Mouse (Mus musculus): ENCODE results near the gene Samd4. TPM values are rescaled to one million over a fixed set of nuclear protein-coding genes. Genes with fewer than 3 reads are reported as not detected.
A peak's percentile ranks its signal among the peaks of the same experiment; 100 is the strongest.

Gene Samd4
- total RNA-seq, 2 experiments from 2014 or later, result 57.1 to 57.9 TPM

- intact Hi-C loops (cut with DNase I), result no loop called here
- DNase-seq (ENCODE audit: low spot score), result no peak
Measured at GRCm38 (mm10) chr14:46982106-46982505, 99.5 kb downstream of the Samd4 start.

DNA sequence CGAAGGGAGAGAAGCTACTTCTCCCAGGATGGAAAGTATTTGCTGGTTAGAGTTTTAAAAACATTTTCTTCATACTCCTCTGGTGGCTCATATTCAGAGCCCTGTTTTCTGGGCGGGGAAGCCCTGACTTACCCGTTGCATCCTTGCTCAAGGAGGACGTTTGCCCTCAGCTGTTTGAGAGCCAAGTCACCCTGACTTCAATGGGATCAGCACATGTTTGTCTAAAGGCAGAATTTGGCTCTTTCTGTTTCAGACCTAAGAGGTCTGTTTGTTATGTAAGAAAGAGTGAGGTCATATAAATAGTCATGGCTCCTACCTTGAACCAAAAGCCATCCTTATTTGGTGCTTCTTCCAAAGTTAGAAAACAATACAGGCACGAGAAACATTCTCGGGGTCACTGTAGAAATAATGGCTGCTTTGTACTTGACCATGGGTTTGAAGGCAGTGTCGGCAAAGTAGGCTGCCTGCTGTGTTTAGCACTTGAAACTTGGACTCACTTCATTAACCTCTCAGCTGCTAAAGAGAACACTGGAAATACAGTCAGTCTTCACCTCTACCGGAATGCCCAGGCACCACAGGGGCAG lies 102.0 kb downstream of the Samd4 start:
- no peak for DNase-seq (ENCODE audit: low spot score)
- intact Hi-C loops (cut with DNase I), result no loop called here

DNA sequence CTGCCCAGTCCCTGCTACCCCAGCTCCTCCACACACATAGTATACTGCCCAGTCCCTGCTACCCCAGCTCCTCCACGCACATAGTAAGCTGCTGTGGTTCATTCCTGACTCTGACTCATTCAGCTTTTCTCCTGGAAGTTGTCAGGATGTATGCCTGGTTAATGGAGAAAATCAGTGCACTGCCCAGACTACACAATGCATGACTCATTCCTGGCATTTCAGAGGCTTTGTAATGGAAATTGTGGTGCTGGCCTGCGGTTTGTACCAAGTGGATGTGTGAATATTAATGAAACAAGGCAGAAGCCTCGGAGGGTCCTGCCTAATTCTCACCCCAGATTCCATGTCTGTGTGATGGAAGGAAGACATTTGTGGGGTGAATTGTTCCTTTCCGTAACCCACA lies 107.0 kb downstream of the Samd4 start:
- intact Hi-C loops (cut with DNase I), result no loop called here
- no peak for DNase-seq (ENCODE audit: low spot score)

DNA sequence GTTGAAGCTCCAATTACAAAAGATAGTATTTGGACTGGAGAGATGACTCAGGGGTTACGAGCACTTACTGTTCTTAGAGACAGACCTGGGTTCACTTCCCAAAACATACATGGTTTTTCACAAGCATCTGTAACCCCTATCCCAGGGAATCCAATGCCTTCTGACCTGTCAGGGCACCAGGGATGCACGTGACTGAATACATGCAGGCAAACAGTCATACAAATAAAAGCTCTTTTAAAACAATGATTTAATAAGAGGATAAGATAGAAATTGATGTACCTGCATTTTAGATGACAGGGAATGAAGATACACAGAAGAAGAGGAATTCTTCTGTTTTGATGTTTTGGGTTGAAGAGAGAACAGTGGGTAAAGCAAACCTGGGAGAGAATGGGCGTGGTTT lies 107.8 kb downstream of the Samd4 start:
- intact Hi-C loops (cut with DNase I), result no loop called here
- no peak for DNase-seq (ENCODE audit: low spot score)

DNA sequence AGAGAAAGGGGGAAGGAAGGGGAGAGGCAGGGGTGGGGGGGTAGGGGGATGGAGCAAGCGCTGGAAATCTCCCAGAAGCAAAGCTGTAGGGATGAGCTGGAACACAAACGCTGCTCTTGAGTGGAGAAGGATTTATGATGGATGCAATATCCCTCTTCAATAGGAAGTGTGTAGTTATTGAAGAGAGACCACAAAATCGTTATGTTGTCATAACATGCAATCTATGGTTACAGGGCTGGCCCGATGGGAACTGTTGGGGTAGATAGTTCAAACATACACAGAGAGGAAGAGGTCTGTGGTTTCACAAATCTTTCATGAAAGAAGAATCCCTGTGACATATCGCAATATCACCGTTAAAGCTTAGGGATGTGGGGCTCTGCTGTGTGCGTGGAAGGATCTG lies 112.0 kb downstream of the Samd4 start:
- no peak for DNase-seq (ENCODE audit: low spot score)
- intact Hi-C loops (cut with DNase I), result loop anchor here (5.0 kb wide), 1 partner anchor 42 kb away; no protein-coding TSS in a partner anchor

GRCm38 (mm10) chr14:46999321-47000025 lies 116.8 kb downstream of the Samd4 start:
- DNase-seq (ENCODE audit: low spot score), result peak; percentile 19
- intact Hi-C loops (cut with DNase I), result loop anchor here (2.0 to 5.0 kb wide), 4 partner anchors 47 to 188 kb away; partner anchors contain the start of genes Cgrrf1, Gch1 and Samd4

DNA sequence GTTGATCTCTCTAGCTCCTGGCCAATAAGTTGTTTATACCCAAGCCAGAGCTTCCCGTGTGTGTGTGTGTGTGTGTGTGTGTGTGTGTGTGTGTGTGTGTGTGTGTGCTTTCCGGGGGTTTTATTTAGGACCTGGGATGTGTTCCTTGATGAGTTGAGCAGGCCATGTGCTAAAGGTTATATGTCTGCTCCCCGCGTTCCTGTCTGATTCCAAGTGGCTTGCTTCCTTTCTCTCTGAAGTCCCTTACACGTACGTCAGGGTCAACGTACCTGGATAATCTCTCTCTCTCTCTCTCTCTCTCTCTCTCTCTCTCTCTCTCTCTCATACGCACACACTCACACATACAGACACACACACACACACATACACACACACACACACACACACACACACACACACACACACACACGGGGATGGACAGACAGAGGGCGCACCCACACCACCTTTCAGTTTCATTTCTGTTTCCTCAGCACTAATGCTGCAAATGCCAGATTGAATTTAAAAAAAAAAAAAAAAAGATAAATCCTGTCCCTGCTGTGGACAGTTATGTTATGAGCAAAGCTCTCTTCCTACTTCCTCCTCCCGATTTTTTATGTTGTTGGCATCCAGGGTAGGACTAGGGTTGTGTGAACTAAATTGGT lies 117.6 kb downstream of the Samd4 start:
- DNase-seq (ENCODE audit: low spot score), result no peak
- intact Hi-C loops (cut with DNase I), result loop anchor here (2.0 to 5.0 kb wide), 3 partner anchors 117 to 187 kb away; partner anchors contain the start of genes Cgrrf1, Gch1 and Samd4

DNA sequence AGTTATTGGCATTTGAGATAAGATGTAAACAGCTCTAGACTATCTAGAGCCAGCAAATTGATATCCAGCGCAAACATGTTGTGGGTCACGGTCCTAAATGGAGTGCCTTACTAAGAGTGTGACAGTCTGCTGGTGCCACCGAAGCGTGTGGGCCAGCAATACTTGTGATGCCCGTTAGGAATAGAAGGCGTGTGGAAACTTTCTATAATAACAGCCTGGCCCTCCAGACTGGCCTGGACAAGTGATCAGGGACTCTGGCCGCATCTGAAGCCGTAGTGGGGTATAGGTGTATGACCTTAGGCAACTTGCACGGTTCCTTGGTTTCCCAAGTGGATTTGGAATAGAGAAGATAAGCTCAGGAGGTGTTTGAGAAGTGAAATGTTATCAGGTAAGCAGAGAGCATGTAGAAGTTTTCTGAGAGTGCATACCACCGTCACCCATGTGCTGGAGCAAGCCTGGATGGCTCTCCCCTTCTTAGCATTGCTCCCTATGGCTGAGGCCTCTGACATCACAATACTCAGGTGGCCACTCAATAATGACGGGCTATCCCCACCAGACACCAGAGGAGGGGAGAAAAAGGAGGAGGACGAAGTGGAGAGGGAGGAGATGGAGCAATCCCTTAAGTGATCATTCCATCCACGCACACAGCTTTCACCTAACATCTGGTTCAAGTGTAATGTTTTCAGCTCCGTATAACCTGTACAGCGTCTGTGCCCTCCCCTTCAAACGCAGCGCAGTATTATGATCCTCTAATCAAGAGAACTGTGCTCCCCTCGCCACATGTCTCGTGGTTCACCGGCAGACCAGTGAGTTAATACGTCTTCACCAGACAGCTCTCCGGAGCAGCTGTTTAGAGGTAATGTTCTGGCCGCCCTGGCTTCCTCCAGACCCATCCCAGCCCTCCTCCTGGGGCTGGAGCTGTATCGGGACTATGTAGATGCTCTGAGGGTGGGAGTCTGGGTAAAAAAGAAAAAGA lies 118.4 kb downstream of the Samd4 start:
- intact Hi-C loops (cut with DNase I), result loop anchor here (1.0 to 5.0 kb wide), 4 partner anchors 85 to 186 kb away; partner anchors contain the start of genes Cgrrf1, Gch1 and Samd4
- DNase-seq (ENCODE audit: low spot score), result no peak

DNA sequence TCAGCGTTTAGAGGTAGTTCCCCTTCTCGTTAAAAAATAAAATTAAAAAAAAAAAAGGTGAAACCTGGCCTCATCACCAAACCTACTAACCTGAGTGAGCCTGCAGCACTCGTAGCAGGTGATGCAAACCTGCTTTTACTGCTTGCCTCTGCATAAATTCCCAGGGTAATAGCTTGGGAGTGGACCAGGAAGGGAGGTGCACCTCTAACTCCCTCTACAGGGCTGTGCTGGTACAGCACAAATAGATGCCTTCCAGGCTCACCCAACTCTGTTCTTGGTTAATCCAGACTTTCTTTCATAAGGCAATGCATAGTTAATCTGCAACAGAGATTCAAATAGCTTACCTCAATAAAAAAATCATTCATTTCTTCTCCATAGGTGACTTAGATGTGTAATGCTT lies 121.5 kb downstream of the Samd4 start:
- intact Hi-C loops (cut with DNase I), result loop anchor here (5.0 kb wide), 2 partner anchors 172 to 183 kb away; partner anchors contain the start of genes Cgrrf1 and Gch1
- DNase-seq (ENCODE audit: low spot score), result no peak

- intact Hi-C loops (cut with DNase I), result loop anchor here (5.0 kb wide), 1 partner anchor 41 kb away; no protein-coding TSS in a partner anchor
- DNase-seq (ENCODE audit: low spot score), result no peak
Measured at GRCm38 (mm10) chr14:47011171-47012139, 128.8 kb downstream of the Samd4 start.

GRCm38 (mm10) chr14:47015618-47016017 lies 133.0 kb downstream of the Samd4 start:
- DNase-seq (ENCODE audit: low spot score), result no peak
- intact Hi-C loops (cut with DNase I), result no loop called here

DNA sequence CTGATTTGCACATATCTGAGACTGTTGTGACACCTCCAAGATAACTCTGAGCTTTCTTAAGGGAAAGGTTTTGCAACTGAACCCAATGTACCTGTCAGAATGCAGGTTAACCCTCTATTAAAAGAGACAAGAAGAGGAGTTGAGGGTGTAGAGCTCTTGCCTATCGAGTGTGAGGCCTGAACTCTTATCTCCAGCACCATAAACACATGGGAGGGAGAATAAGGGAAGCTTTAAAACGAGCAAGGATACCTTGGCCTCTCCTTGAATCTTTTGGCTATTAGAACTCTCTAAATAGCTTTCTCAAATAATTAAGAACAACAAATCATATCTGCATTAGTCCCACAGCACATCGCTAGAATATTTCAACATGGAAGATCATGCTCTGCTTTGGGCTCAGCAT lies 135.0 kb downstream of the Samd4 start:
- no peak for DNase-seq (ENCODE audit: low spot score)
- intact Hi-C loops (cut with DNase I), result no loop called here

DNA sequence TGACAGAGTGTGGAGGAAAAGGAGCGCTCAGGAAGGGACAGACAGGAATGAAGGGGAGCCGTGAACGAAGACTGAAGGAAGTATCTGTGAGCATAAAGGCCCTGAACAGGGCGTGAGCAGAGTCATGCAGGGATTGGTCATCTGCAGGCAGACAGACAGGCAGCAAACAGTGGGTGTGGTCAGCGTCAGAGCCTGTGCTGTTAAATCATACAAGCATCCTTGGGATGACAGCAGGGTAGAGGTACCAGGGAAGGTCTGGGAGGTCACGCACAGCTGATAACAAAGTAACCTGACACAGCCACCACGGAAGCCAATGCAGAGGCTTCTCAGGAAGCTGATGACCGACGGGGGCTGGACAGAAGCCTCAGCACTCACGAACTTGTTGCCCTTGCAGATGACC lies 138.2 kb downstream of the Samd4 start:
- intact Hi-C loops (cut with DNase I), result no loop called here
- no peak for DNase-seq (ENCODE audit: low spot score)

DNA sequence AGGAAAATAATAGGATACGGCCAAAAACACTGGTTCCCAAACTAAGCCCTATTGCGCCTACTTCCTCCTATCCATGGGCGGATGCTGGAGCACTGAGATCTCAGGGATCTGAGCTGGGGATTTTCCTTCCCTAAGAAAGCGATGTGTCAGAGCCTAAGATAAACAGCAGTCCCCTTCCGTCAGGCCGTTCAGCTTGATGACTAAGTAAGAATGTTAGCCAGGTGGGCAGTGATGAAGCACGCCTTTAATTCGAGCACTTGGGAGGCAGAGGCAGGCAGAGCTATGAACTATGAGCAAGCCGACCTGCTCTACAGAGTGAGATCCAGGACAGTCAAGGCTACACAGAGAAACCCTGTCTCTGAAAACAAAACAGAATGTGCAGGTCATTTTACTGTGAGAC lies 140.9 kb downstream of the Samd4 start:
- no peak for DNase-seq (ENCODE audit: low spot score)
- intact Hi-C loops (cut with DNase I), result no loop called here

DNA sequence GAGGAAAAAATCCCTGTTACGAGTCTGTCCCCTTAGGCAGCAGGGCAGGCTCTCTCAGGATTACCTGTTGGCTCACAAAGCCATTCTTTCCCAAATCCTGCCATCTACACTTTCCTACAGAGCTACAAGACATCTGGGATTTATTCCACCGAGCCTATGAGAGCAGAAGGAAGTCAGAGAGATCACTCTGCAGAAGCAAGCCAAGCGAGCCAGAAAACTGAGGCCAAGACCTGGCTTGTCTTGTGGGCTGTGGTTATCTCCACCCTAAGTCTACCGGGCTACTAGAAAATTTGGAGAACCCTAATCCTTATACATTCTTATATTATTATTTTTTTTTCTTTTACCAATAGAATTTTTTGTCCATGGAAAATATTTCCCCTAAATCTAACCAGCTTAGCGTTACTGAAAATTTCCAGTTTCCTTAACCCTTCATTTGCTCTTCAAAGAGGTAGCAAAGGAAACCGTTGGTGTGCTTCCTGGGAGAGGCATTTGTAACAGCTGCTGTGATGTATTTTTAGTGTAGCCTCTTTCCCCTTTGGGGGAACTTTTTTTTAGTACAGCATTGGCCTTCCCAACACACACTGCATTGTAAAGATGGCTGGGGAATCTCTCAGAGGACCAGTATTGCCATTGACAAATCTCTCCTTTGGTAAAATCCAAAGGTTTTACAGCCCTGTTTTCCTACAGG lies 144.9 kb downstream of the Samd4 start:
- intact Hi-C loops (cut with DNase I), result no loop called here
- no peak for DNase-seq (ENCODE audit: low spot score)

DNA sequence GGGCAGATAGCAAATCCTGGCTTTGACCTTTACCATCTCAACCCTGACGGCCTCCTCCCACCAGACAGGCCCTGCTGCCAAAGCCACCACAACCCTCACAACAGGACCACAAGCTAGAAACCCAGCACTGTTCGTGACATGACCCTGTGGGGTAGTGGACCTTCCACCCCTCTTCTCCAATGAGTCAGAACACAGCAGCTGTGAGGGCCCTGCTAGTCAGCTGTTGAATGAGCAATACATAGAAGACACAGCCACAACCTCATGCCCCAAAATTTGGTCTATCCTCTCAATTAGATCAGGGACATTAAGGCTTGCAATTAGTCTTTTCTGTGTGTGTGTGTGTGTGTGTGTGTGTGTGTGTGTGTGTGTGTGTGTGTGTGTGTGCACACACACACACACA lies 148.9 kb downstream of the Samd4 start:
- DNase-seq (ENCODE audit: low spot score), result no peak
- intact Hi-C loops (cut with DNase I), result no loop called here

DNA sequence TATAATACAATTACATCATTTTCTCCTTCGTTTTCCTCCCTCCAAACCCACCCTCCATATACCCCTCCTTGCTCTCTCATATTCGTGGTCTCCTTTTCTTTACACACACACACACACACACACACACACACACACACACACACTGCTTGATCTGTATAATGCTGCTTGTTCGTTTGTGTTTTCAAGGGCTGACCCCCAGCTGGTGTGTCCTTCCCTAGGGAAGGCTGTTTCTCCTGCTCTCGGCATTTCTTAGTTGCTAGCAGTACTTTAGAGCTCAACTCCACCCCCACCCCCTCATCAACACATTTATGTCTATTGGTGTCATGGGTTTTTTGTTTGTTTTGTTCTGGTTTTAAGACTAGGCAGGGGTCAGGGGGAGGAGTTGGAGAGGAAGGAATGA lies 149.5 kb downstream of the Samd4 start:
- intact Hi-C loops (cut with DNase I), result no loop called here
- DNase-seq (ENCODE audit: low spot score), result no peak

GRCm38 (mm10) chr14:47033423-47033822 lies 150.8 kb downstream of the Samd4 start:
- no peak for DNase-seq (ENCODE audit: low spot score)
- intact Hi-C loops (cut with DNase I), result no loop called here
